Mouse (Mus musculus): ENCODE results near the gene Hoxa11. TPM values are rescaled to one million over a fixed set of nuclear protein-coding genes. Genes with fewer than 3 reads are reported as not detected.

Hoxa11 gene
- polyA plus RNA-seq, 1 experiment from 2014 or later = not detected

- ATAC-seq = no peak
- no peaks in the 10 kb centered on the region for H3K36me3 ChIP-seq (ENCODE audit: insufficient read depth, low read length)
- no peak overlapping the region for H3K27ac ChIP-seq (ENCODE audit: low read length)
- H3K27me3 ChIP-seq (replicated peaks; ENCODE audit: insufficient read depth, low read length) = peaks cover 21% of the 10 kb centered on the region
- TF ChIP-seq CTCF (IDR thresholded peaks at IDR 0.05) = no peak
- TF ChIP-seq EP300 (IDR thresholded peaks at IDR 0.05) = no peak
- WGBS = 59% methylated on average over 12 of the region's 12 CpGs
- H3K4me1 ChIP-seq (ENCODE audit: insufficient read depth, low read depth, low read length) = no peaks in the 10 kb centered on the region
- no peak for DNase-seq (ENCODE audit: low spot score)
- H3K4me2 ChIP-seq (replicated peaks; ENCODE audit: low read depth, low read length) = no peak overlapping the region
- no peak overlapping the region for H3K4me3 ChIP-seq (ENCODE audit: low read depth, low read length)
- H3K9ac ChIP-seq (replicated peaks; ENCODE audit: low read depth) = no peak overlapping the region
- no peaks in the 10 kb centered on the region for H3K9me3 ChIP-seq (ENCODE audit: low read length)
Observed at GRCm38 (mm10) chr6:52281084-52281483, 35.5 kb upstream of the Hoxa11 start.

GRCm38 (mm10) chr6:52276920-52277319 is 31.3 kb upstream of the Hoxa11 start:
- no peaks in the 10 kb centered on the region for H3K4me1 ChIP-seq (ENCODE audit: insufficient read depth, low read depth, low read length)
- no peak overlapping the region for H3K4me3 ChIP-seq (ENCODE audit: low read depth, low read length)
- ATAC-seq (no peak), DNase-seq (ENCODE audit: low spot score) (no peak)
- no peaks in the 10 kb centered on the region for H3K36me3 ChIP-seq (ENCODE audit: insufficient read depth, low read length)
- WGBS = 12% methylated on average over 5 of the region's 5 CpGs
- H3K4me2 ChIP-seq (replicated peaks; ENCODE audit: low read depth, low read length) = no peak overlapping the region
- H3K9me3 ChIP-seq (ENCODE audit: low read length) = no peaks in the 10 kb centered on the region
- no peak overlapping the region for H3K9ac ChIP-seq (replicated peaks; ENCODE audit: low read depth)
- no peak overlapping the region for H3K27ac ChIP-seq (ENCODE audit: low read length)
- TF ChIP-seq EP300 (IDR thresholded peaks at IDR 0.05) (no peak), CTCF (IDR thresholded peaks at IDR 0.05) (no peak)
- H3K27me3 ChIP-seq (replicated peaks; ENCODE audit: insufficient read depth, low read length) = peaks cover 58% of the 10 kb centered on the region

DNA sequence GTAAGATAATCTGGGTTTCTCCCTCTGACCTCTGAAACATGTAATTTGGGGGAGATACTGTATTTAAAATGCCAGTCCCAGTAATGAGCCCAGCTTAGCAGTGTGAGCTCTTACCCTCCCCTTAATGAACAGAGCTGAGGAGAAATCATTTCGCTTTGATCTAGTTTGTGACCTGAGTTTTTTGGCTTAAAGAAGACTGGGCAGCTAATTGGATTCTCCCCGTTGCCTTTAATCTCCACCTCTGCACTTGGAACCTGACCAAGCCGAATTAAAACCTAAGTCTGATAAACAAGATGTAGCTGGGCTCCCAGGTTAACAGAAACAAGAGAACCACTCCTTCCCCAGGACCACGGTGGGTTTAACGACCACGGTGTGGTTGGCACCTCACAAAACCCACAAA is 30.8 kb upstream of the Hoxa11 start:
- 9% methylated on average over 6 of the region's 6 CpGs for WGBS
- Histone ChIP-seq H3K36me3 (ENCODE audit: insufficient read depth, low read length) (no peaks in the 10 kb centered on the region), H3K27ac (ENCODE audit: low read length) (no peak overlapping the region), H3K4me1 (ENCODE audit: insufficient read depth, low read depth, low read length) (no peaks in the 10 kb centered on the region), H3K9me3 (ENCODE audit: low read length) (no peaks in the 10 kb centered on the region), H3K4me2 (replicated peaks; ENCODE audit: low read depth, low read length) (no peak overlapping the region), H3K4me3 (ENCODE audit: low read depth, low read length) (no peak overlapping the region), H3K9ac (replicated peaks; ENCODE audit: low read depth) (no peak overlapping the region), H3K27me3 (replicated peaks; ENCODE audit: insufficient read depth, low read length) (peaks cover 63% of the 10 kb centered on the region)
- TF ChIP-seq EP300 (IDR thresholded peaks at IDR 0.05) = no peak
- TF ChIP-seq CTCF (IDR thresholded peaks at IDR 0.05) = no peak
- DNase-seq (ENCODE audit: low spot score) (no peak), ATAC-seq (no peak)

- TF ChIP-seq CTCF (IDR thresholded peaks at IDR 0.05) = no peak
- TF ChIP-seq EP300 (IDR thresholded peaks at IDR 0.05) = no peak
- Histone ChIP-seq H3K4me1 (ENCODE audit: insufficient read depth, low read depth, low read length) (no peaks in the 10 kb centered on the region), H3K9ac (replicated peaks; ENCODE audit: low read depth) (no peak overlapping the region), H3K9me3 (ENCODE audit: low read length) (no peaks in the 10 kb centered on the region), H3K36me3 (ENCODE audit: insufficient read depth, low read length) (no peaks in the 10 kb centered on the region), H3K4me2 (replicated peaks; ENCODE audit: low read depth, low read length) (no peak overlapping the region), H3K27ac (ENCODE audit: low read length) (no peak overlapping the region), H3K4me3 (ENCODE audit: low read depth, low read length) (no peak overlapping the region), H3K27me3 (replicated peaks; ENCODE audit: insufficient read depth, low read length) (peaks cover 70% of the 10 kb centered on the region)
- ATAC-seq (no peak), DNase-seq (ENCODE audit: low spot score) (no peak)
- WGBS = 17% methylated on average over 8 of the region's 8 CpGs
Observed at GRCm38 (mm10) chr6:52275563-52276280, 30.1 kb upstream of the Hoxa11 start.

GRCm38 (mm10) chr6:52274576-52274975 is 29.0 kb upstream of the Hoxa11 start:
- Histone ChIP-seq H3K9ac (replicated peaks; ENCODE audit: low read depth) (no peak overlapping the region), H3K27me3 (replicated peaks; ENCODE audit: insufficient read depth, low read length) (peaks cover 81% of the 10 kb centered on the region), H3K4me1 (ENCODE audit: insufficient read depth, low read depth, low read length) (no peaks in the 10 kb centered on the region), H3K4me2 (replicated peaks; ENCODE audit: low read depth, low read length) (no peak overlapping the region), H3K27ac (ENCODE audit: low read length) (no peak overlapping the region), H3K36me3 (ENCODE audit: insufficient read depth, low read length) (no peaks in the 10 kb centered on the region), H3K9me3 (ENCODE audit: low read length) (no peaks in the 10 kb centered on the region), H3K4me3 (ENCODE audit: low read depth, low read length) (no peak overlapping the region)
- DNase-seq (ENCODE audit: low spot score) = no peak
- no peak for ATAC-seq
- TF ChIP-seq CTCF (IDR thresholded peaks at IDR 0.05) (no peak), EP300 (IDR thresholded peaks at IDR 0.05) (no peak)
- 5% methylated on average over 11 of the region's 11 CpGs for WGBS

- H3K27me3 ChIP-seq (replicated peaks; ENCODE audit: insufficient read depth, low read length) = peaks cover 87% of the 10 kb centered on the region
- 7% methylated on average over 22 of the region's 22 CpGs for WGBS
- no peak overlapping the region for H3K9ac ChIP-seq (replicated peaks; ENCODE audit: low read depth)
- H3K4me1 ChIP-seq (ENCODE audit: insufficient read depth, low read depth, low read length) = no peaks in the 10 kb centered on the region
- H3K9me3 ChIP-seq (ENCODE audit: low read length) = no peaks in the 10 kb centered on the region
- no peak for ATAC-seq
- H3K36me3 ChIP-seq (ENCODE audit: insufficient read depth, low read length) = no peaks in the 10 kb centered on the region
- DNase-seq (ENCODE audit: low spot score) = no peak
- no peak overlapping the region for H3K4me3 ChIP-seq (ENCODE audit: low read depth, low read length)
- H3K27ac ChIP-seq (ENCODE audit: low read length) = no peak overlapping the region
- TF ChIP-seq CTCF (IDR thresholded peaks at IDR 0.05) = no peak
- TF ChIP-seq EP300 (IDR thresholded peaks at IDR 0.05) = no peak
- H3K4me2 ChIP-seq (replicated peaks; ENCODE audit: low read depth, low read length) = no peak overlapping the region
Observed at GRCm38 (mm10) chr6:52273656-52274280, 28.2 kb upstream of the Hoxa11 start.
